20 mouse cellular contexts compared by ENCODE assay signal in genomic region chr5:101638101-101638500, GRCm38 (mm10). TPM values are rescaled to one million over a fixed set of nuclear protein-coding genes. Genes with fewer than 3 reads are reported as not detected.
"Had no signal": no experiment of that assay in that cellular context is flagged by ENCODE, and none has a peak within 500 bp of the region (broad histone marks: within the 10 kb centered on the region; RNA-seq: fewer than 3 reads in every experiment).

No protein-coding gene starts in this region.

- H3K9me3 ChIP-seq: neural tube, embryonic 13.5 days; neural tube, embryonic 15.5 days; stomach, embryonic 15.5 days had no signal

- H3K4me1 ChIP-seq: neural tube, embryonic 13.5 days; neural tube, embryonic 15.5 days; stomach, embryonic 15.5 days had no signal

- H3K4me2 ChIP-seq: neural tube, embryonic 13.5 days; neural tube, embryonic 15.5 days; stomach, embryonic 15.5 days had no signal

- H3K4me3 ChIP-seq: neural tube, embryonic 13.5 days; neural tube, embryonic 15.5 days; stomach, embryonic 15.5 days had no signal

- H3K9ac ChIP-seq: neural tube, embryonic 13.5 days; neural tube, embryonic 15.5 days; stomach, embryonic 15.5 days had no signal

- H3K27me3 ChIP-seq: stomach, embryonic 15.5 days had no signal

- H3K27ac ChIP-seq: neural tube, embryonic 13.5 days; neural tube, embryonic 15.5 days; stomach, embryonic 15.5 days; stomach, postnatal 0 days had no signal

- H3K36me3 ChIP-seq: neural tube, embryonic 13.5 days; neural tube, embryonic 15.5 days; stomach, embryonic 15.5 days had no signal

- DNase-seq: retina, postnatal 1 day; right cerebral cortex, adult 18-20 months; right cerebral cortex, postnatal 14 days; right cerebral cortex, postnatal 25 days; right cerebral cortex, postnatal 4 days; spleen, adult 18-20 months; thymus, adult 18-20 months; thymus, adult 2 months; thymus, postnatal 14 days; thymus, postnatal 25 days; thymus, postnatal 36 days; thymus, postnatal 4 days had no signal

RNA-seq across cellular contexts. Expression of gene Nkx6-1, which starts 26.7 kb away (rescaled TPM):
- total RNA-seq: neutrophil, adult 5-6 weeks had no signal
- polyA plus RNA-seq: small intestine, adult 2 months; spleen, adult 2 months; thymus, adult 2 months; thymus, postnatal 0 days had no signal
